Mouse (Mus musculus) neural tube, embryonic 15.5 days (tissue): ENCODE data around the gene Hsd3b2. TPM values are rescaled to one million over a fixed set of nuclear protein-coding genes. Genes with fewer than 3 reads are reported as not detected.

Source experiments
- polyA plus RNA-seq: library from polyadenylated mRNA; unstranded; fragments of >200 nt; fragmentation: Nextera tagmentation; extraction: Ambion mirVana; gene quantifications from 2 replicates; pipeline ENCODE4 v1.2.1, GENCODE M21; 2015

Hsd3b2 gene
- polyA plus RNA-seq, 1 experiment from 2014 or later, result 0.10 TPM

Other genes starting within 250 kb of the Hsd3b2 start
- not detected in 2 replicates for gene Hsd3b4, start 214.0 kb downstream of the Hsd3b2 start, polyA plus RNA-seq
- gene Gm10681, start 135.7 kb downstream of the Hsd3b2 start, polyA plus RNA-seq, result 0.12 TPM in 1 of 2 replicates, not detected in the other
- gene Hsd3b5, start 94.3 kb downstream of the Hsd3b2 start, polyA plus RNA-seq, result not detected in 2 replicates
- 0.46 and 0.54 TPM in 2 replicates for gene Hsd3b3, start 38.6 kb upstream of the Hsd3b2 start, polyA plus RNA-seq
- gene Hsd3b6, start 89.9 kb upstream of the Hsd3b2 start, polyA plus RNA-seq, result 0.79 and 0.99 TPM in 2 replicates
- 0.08 and 0.24 TPM in 2 replicates for gene Hsd3b1, start 135.3 kb upstream of the Hsd3b2 start, polyA plus RNA-seq
- 0.09 and 1.8 TPM in 2 replicates for gene Hao2, start 168.7 kb upstream of the Hsd3b2 start, polyA plus RNA-seq